Mouse (Mus musculus): ENCODE measurements around the gene Ocel1. TPM values are rescaled to one million over a fixed set of nuclear protein-coding genes. Genes with fewer than 3 reads are reported as not detected.

Gene Ocel1
- polyA plus RNA-seq, 1 experiment from 2014 or later: 5.6 TPM

DNA sequence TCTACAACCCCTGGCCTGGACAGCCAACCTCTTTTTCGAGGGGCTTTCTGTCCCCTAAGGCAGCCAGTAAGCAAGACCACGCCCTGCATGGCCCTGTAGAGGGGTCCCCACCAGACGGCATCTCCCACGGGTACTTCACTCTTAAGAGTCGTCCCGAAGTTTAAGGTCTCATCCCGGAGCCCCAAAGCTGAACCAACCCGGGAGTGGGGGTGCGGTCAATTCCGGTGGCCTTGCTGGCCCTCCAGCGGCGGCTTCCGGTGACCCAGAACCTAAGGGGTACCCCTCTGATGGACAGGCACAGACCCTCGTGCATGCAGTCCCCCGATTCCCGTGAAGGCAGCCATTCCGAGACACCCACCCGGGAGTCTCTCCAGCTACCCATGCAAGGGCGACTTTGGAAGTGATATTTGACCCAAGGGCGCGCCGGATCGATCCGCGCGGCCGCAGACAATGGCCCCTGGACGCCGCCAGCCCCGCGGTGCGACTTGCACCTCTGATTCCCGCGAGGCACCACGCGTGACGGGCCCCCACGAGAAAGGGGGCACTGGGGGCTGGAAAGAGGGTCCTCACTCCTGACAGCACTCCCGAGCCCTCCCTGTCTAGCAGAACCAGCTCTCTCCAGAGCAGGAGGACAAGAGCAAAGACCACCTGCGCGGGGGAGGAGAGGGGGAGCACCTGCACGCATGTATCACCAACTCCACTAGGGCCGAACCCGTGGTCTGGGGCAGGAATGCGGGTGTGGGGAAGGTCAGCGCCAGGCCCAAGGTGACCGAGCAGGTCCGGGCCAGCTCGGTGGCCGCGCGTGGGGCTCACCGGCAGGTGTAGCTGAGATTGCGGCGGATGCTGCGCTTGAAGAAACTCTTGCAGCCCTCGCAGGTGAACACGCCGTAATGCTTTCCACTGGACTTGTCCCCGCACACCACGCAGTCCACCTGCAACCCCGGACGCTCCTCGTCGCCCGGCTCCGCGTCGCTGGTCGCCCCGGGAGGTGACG, 9.4 kb downstream of the Ocel1 start:
- 1% methylated on average over 72 of the region's 72 CpGs for WGBS
- H3K27ac ChIP-seq (replicated peaks): no peak overlapping the region
- ATAC-seq (ENCODE audit: low FRiP score): no peak
- H3K4me1 ChIP-seq: peaks cover 59% of the 10 kb centered on the region
- H3K4me2 ChIP-seq: peak overlapping the region; percentile 99
- peaks cover 7% of the 10 kb centered on the region; the same call in 1 of the 2 replicates for H3K36me3 ChIP-seq
- H3K27me3 ChIP-seq (replicated peaks): no peaks in the 10 kb centered on the region
- H3K9me3 ChIP-seq (replicated peaks): no peaks in the 10 kb centered on the region
- H3K9ac ChIP-seq (replicated peaks): peak overlapping the region; percentile 72
- peak overlapping the region; percentile 70 for H3K4me3 ChIP-seq (replicated peaks)

DNA sequence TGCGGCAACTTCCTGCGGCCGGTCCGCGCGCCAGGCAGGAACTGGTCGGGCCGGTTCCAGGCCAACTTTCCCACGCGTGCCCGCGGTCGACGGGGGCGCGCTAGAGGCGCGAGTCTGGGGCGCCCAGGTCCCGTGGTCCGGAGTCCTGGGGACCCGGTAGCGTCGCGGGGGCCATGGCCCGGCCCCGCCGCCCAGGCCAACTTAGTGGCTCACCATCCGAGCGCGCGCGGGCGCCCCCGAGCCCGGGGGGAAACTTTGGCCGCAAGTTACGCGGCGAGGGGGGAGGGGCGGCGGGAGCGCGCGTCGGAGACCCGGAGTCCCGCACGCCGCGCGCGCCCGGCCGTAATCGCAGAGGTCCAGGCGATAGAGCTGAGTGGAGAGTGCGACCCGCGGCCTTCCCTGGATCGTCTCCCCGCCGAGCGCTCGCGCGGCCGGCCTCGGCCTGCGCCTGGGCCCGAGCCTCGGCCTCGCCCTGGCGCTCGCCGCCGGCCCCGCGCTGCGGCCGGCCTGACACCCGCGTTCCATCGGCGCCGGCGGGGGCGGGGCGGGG, 10.4 kb downstream of the Ocel1 start, which contains the start of gene Nr2f6:
TSS of gene Nr2f6 (minus strand) at position 540 of the 550 bp plus-strand sequence.
- ATAC-seq (ENCODE audit: low FRiP score): peak; percentile 56; the same call in 1 of the 2 replicates
- peak within 1 kb of the TSS; percentile 70 for H3K4me3 ChIP-seq (replicated peaks)
- H3K9ac ChIP-seq (replicated peaks): peak within 1 kb of the TSS; percentile 72
- peaks cover 48% of the 10 kb centered on the region for H3K4me1 ChIP-seq
- under 1% methylated on average over 80 of the region's 89 CpGs for WGBS
- H3K27ac ChIP-seq (replicated peaks): peak within 1 kb of the TSS; percentile 81
- no peaks in the 10 kb centered on the region for H3K9me3 ChIP-seq (replicated peaks)
- H3K4me2 ChIP-seq: peak within 1 kb of the TSS; percentile 99
- H3K36me3 ChIP-seq: peaks cover 7% of the 10 kb centered on the region; the same call in 1 of the 2 replicates
- H3K27me3 ChIP-seq (replicated peaks): no peaks in the 10 kb centered on the region

GRCm38 (mm10) chr8:71381971-71382961, 11.2 kb downstream of the Ocel1 start:
- no peaks in the 10 kb centered on the region for H3K9me3 ChIP-seq (replicated peaks)
- H3K4me2 ChIP-seq: peak overlapping the region; percentile 99
- peaks cover 3% of the 10 kb centered on the region; the same call in 1 of the 2 replicates for H3K36me3 ChIP-seq
- H3K4me1 ChIP-seq: peaks cover 42% of the 10 kb centered on the region
- peak overlapping the region; percentile 81 for H3K27ac ChIP-seq (replicated peaks)
- peak overlapping the region; percentile 72 for H3K9ac ChIP-seq (replicated peaks)
- ATAC-seq (ENCODE audit: low FRiP score): peak; percentile 86
- no peaks in the 10 kb centered on the region for H3K27me3 ChIP-seq (replicated peaks)
- H3K4me3 ChIP-seq (replicated peaks): peak overlapping the region; percentile 70
- 1% methylated on average over 60 of the region's 80 CpGs for WGBS

- Histone ChIP-seq H3K27ac (replicated peaks) (no peak overlapping the region), H3K4me1 (peaks cover 38% of the 10 kb centered on the region), H3K9me3 (replicated peaks) (no peaks in the 10 kb centered on the region), H3K4me2 (0 out of 2 replicates have a peak overlapping the region, but pooled peaks have one; percentile 99), H3K9ac (replicated peaks) (no peak overlapping the region), H3K4me3 (replicated peaks) (no peak overlapping the region), H3K27me3 (replicated peaks) (no peaks in the 10 kb centered on the region), H3K36me3 (no peaks in the 10 kb centered on the region)
- ATAC-seq (ENCODE audit: low FRiP score): no peak
- WGBS: 14% methylated on average over 12 of the region's 12 CpGs
Observed at GRCm38 (mm10) chr8:71383396-71383795, 12.3 kb downstream of the Ocel1 start.

DNA sequence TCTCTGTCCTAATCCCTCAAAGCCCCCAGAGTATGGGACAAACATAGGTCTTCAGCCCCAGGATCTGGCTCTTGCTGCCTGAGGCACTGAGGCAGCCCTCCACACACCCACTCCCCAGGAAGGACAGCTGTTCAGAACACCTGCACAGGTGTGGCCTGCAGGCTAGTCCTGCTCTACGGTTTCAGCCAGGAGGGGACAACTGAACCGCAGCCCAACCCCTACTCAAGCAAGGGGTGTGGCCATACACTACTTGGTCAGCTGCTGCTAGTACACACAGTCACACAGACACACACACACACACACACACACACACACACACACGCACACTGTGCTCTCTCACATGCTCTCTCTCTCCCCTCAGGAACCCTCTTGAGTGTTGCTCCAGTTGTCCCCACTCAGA, 12.8 kb downstream of the Ocel1 start:
- no peak for ATAC-seq (ENCODE audit: low FRiP score)
- no peaks in the 10 kb centered on the region for H3K9me3 ChIP-seq (replicated peaks)
- no peak overlapping the region for H3K4me3 ChIP-seq (replicated peaks)
- no peaks in the 10 kb centered on the region for H3K36me3 ChIP-seq
- H3K27me3 ChIP-seq (replicated peaks): no peaks in the 10 kb centered on the region
- H3K9ac ChIP-seq (replicated peaks): no peak overlapping the region
- 60% methylated on average over 3 of the region's 3 CpGs for WGBS
- H3K4me1 ChIP-seq: peaks cover 33% of the 10 kb centered on the region
- H3K4me2 ChIP-seq: no peak overlapping the region
- no peak overlapping the region for H3K27ac ChIP-seq (replicated peaks)

- WGBS: 71% methylated on average over 12 of the region's 12 CpGs
- H3K9ac ChIP-seq (replicated peaks): no peak overlapping the region
- peaks cover 19% of the 10 kb centered on the region for H3K4me1 ChIP-seq
- H3K36me3 ChIP-seq: no peaks in the 10 kb centered on the region
- no peak overlapping the region for H3K4me3 ChIP-seq (replicated peaks)
- H3K27me3 ChIP-seq (replicated peaks): no peaks in the 10 kb centered on the region
- no peaks in the 10 kb centered on the region for H3K9me3 ChIP-seq (replicated peaks)
- ATAC-seq (ENCODE audit: low FRiP score): no peak
- no peak overlapping the region for H3K4me2 ChIP-seq
- H3K27ac ChIP-seq (replicated peaks): no peak overlapping the region
Observed at GRCm38 (mm10) chr8:71385212-71385835, 14.2 kb downstream of the Ocel1 start.

DNA sequence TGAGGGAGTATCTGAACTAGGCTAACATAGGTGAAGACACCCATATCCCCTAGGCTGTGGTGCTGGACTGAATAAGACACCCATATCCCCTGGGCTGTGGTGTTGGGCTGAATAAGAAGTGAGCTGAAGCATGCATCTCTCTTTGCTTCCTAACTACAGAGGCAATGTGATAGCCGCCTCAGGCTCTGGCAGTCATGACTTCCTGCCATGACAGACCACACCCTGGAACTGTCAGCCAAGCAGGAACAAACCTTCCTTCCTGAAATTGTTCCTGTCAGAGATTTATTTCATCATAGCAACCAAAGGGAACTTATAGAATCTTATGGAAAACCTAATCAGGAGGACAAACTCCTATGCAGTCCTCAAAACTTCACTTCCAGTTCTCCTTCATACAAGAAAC, 17.2 kb downstream of the Ocel1 start:
- Histone ChIP-seq H3K4me3 (replicated peaks) (no peak overlapping the region), H3K9ac (replicated peaks) (no peak overlapping the region), H3K36me3 (no peaks in the 10 kb centered on the region), H3K4me2 (no peak overlapping the region), H3K4me1 (no peaks in the 10 kb centered on the region), H3K27ac (replicated peaks) (no peak overlapping the region), H3K27me3 (replicated peaks) (no peaks in the 10 kb centered on the region), H3K9me3 (replicated peaks) (no peaks in the 10 kb centered on the region)
- 85% methylated on average over 1 of the region's 1 CpGs for WGBS
- ATAC-seq (ENCODE audit: low FRiP score): no peak

DNA sequence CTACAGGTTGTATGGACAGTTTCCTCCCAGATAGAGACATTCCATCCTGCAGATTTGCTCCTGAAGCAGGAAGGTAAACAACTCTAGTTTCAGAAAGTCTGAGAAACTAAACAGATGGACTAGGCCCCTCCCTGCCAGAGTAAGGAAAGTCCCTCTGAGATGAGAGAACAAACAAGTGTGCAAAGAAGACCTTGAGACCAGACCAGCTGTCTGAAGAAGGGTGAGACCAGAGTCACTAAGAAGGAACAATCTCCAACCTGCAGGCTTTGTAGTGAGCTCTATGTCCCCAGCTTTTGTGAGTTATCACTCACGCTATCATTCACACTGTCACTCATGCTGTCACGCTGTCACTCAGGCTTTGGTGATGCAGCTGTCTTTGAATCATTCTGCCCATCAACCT, 20.6 kb downstream of the Ocel1 start:
- Histone ChIP-seq H3K9me3 (replicated peaks) (no peaks in the 10 kb centered on the region), H3K4me1 (peaks cover 5% of the 10 kb centered on the region; the same call in 1 of the 2 replicates), H3K27ac (replicated peaks) (no peak overlapping the region), H3K4me3 (replicated peaks) (no peak overlapping the region), H3K9ac (replicated peaks) (no peak overlapping the region), H3K4me2 (no peak overlapping the region), H3K36me3 (no peaks in the 10 kb centered on the region), H3K27me3 (replicated peaks) (no peaks in the 10 kb centered on the region)
- 94% methylated on average over 2 of the region's 2 CpGs for WGBS
- no peak for ATAC-seq (ENCODE audit: low FRiP score)

GRCm38 (mm10) chr8:71392391-71392790, 21.3 kb downstream of the Ocel1 start:
- peaks cover 9% of the 10 kb centered on the region for H3K4me1 ChIP-seq
- ATAC-seq (ENCODE audit: low FRiP score): no peak
- H3K9me3 ChIP-seq (replicated peaks): no peaks in the 10 kb centered on the region
- no peak overlapping the region for H3K4me3 ChIP-seq (replicated peaks)
- H3K4me2 ChIP-seq: no peak overlapping the region
- 81% methylated on average over 5 of the region's 5 CpGs for WGBS
- no peak overlapping the region for H3K27ac ChIP-seq (replicated peaks)
- no peaks in the 10 kb centered on the region for H3K36me3 ChIP-seq
- no peak overlapping the region for H3K9ac ChIP-seq (replicated peaks)
- no peaks in the 10 kb centered on the region for H3K27me3 ChIP-seq (replicated peaks)

DNA sequence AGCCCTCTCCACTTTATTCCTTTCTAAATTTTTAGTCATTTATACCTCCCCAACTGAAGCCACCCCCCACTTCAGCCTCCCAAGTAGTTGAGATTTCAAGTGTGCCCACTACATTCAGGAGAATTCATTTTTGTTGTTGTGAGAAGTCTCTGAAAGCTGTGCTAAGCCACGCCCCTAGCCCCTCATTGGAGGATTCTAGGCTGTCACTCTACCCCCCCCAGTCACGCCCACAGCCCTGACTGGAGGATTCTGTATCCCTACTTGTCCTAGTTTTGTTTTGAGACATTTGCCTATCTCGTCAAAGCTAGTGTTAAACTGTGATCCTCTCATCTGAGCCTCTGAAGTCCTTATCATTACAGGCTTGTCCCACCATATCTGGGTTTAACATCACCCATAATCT, 21.8 kb downstream of the Ocel1 start:
- 17% methylated on average over 3 of the region's 3 CpGs for WGBS
- Histone ChIP-seq H3K4me2 (no peak overlapping the region; the same call in 1 of the 2 replicates), H3K4me1 (peaks cover 14% of the 10 kb centered on the region), H3K9ac (replicated peaks) (no peak overlapping the region), H3K27ac (replicated peaks) (no peak overlapping the region), H3K4me3 (replicated peaks) (no peak overlapping the region), H3K27me3 (replicated peaks) (no peaks in the 10 kb centered on the region), H3K36me3 (no peaks in the 10 kb centered on the region), H3K9me3 (replicated peaks) (no peaks in the 10 kb centered on the region)
- ATAC-seq (ENCODE audit: low FRiP score): no peak

Measured in neural tube, embryonic 15.5 days (tissue).